Mouse (Mus musculus): ENCODE data around the gene Cxcl16.

DNA sequence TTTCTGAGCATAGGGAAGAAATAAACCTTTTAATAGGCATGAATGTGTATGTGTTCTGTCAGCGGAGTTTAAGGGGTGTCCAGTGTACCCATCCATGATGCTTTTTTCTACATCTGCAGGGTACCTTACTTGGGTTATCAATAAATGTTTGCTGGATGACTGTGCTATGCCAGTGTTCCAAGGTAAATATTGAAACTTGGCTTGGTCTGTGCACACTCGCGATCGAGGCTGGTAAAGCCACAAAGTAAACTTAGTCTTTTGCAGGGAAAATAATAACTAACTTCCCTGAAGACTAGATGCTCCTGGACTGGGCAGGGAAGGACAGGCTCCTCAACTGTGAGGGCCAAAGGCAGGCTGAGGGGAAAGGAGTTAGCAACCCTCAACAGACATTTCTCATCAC is 19.1 kb downstream of the Cxcl16 start:
- TF ChIP-seq POLR2A (IDR thresholded peaks at IDR 0.05; ENCODE audit: insufficient read depth, low read depth, low read length) = no peak
- TF ChIP-seq CTCF (IDR thresholded peaks at IDR 0.05; ENCODE audit: insufficient read depth, low read depth, low read length) = no peak

Measured in olfactory bulb, adult 2 months (tissue).